Mouse (Mus musculus): Measurements from ENCODE around the gene Map3k13. TPM values are rescaled to one million over a fixed set of nuclear protein-coding genes. Genes with fewer than 3 reads are reported as not detected.
"Not testable (repeated sequence)": the region's sequence is repeated elsewhere in the genome, so short reads cannot be mapped to it uniquely, and the experiment has no call there.

The Map3k13 gene
- polyA plus RNA-seq, 1 experiment from 2014 or later: 5.1 TPM

DNA sequence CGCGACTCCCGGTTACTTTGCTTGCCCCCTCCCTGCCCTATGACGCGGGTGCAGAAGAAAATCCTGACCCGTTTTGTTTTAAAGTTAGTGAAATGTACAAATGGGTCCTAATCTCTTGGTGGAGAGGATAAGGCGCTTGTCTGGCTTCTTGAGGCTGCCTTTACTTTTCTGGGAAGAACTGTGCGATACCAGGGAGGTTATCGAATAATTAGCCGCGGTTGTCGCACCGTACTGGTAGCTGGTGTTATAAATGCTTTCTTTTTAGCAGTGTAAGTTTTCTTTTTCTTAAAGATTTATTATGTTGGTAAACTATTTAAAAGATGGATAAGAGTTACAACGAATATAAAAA is 525 bp downstream of the Map3k13 start:
- WGBS: 2% methylated on average over 14 of the region's 14 CpGs
- Histone ChIP-seq H3K9me3 (ENCODE audit: control insufficient read depth, low read length) (no peaks in the 10 kb centered on the region), H3K9ac (ENCODE audit: low read depth, low read length) (peak overlapping the region; percentile 90), H3K36me3 (ENCODE audit: control insufficient read depth, insufficient read depth, low read length) (peaks cover 4% of the 10 kb centered on the region; the same call in 1 of the 2 replicates), H3K4me3 (ENCODE audit: low read length) (peak overlapping the region; percentile 97), H3K4me1 (ENCODE audit: control insufficient read depth, insufficient read depth, low read depth, low read length) (peaks cover 11% of the 10 kb centered on the region), H3K4me2 (ENCODE audit: low read length) (peak overlapping the region; percentile 83), H3K27me3 (replicated peaks; ENCODE audit: control insufficient read depth, insufficient read depth, low read length) (no peaks in the 10 kb centered on the region), H3K27ac (ENCODE audit: low read depth, low read length) (peak overlapping the region; percentile 91)
- no peak for ATAC-seq

GRCm38 (mm10) chr16:21795071-21795470 is 925 bp downstream of the Map3k13 start:
- H3K4me3 ChIP-seq (ENCODE audit: low read length): peak overlapping the region; percentile 97
- peaks cover 4% of the 10 kb centered on the region; the same call in 1 of the 2 replicates for H3K36me3 ChIP-seq (ENCODE audit: control insufficient read depth, insufficient read depth, low read length)
- peaks cover 11% of the 10 kb centered on the region for H3K4me1 ChIP-seq (ENCODE audit: control insufficient read depth, insufficient read depth, low read depth, low read length)
- H3K27ac ChIP-seq (ENCODE audit: low read depth, low read length): no peak overlapping the region
- no peak for ATAC-seq
- H3K4me2 ChIP-seq (ENCODE audit: low read length): peak overlapping the region; percentile 83
- H3K27me3 ChIP-seq (replicated peaks; ENCODE audit: control insufficient read depth, insufficient read depth, low read length): no peaks in the 10 kb centered on the region
- no peaks in the 10 kb centered on the region for H3K9me3 ChIP-seq (ENCODE audit: control insufficient read depth, low read length)
- WGBS: 18% methylated on average over 5 of the region's 5 CpGs
- peak overlapping the region; percentile 35; the same call in 1 of the 2 replicates for H3K9ac ChIP-seq (ENCODE audit: low read depth, low read length)

DNA sequence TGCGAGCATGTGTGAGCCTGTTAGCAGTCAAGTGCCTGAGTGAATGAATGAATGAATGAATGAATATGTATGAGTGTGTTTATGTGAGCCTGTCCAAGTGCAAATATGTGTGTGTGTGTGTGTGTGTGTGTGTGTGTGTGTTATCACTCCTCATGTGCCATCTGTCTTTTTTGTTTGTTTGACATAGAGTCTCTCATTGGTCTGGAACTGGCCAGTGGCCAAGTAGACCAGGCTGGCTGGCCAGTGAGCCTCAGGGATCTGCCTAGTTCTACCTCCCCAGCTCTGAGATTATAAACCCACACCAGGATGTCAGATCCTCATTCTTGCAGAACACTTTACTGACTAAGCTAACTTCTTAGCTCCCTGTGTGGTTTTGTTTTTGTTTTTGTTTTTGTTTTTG is 10.1 kb downstream of the Map3k13 start:
- no peak overlapping the region for H3K9ac ChIP-seq (ENCODE audit: low read depth, low read length)

GRCm38 (mm10) chr16:21806892-21807291 is 12.7 kb downstream of the Map3k13 start:
- Histone ChIP-seq H3K27me3 (replicated peaks; ENCODE audit: control insufficient read depth, insufficient read depth, low read length) (no peaks in the 10 kb centered on the region), H3K36me3 (ENCODE audit: control insufficient read depth, insufficient read depth, low read length) (peaks cover 11% of the 10 kb centered on the region), H3K9ac (ENCODE audit: low read depth, low read length) (no peak overlapping the region), H3K4me3 (ENCODE audit: low read length) (no peak overlapping the region), H3K4me2 (ENCODE audit: low read length) (no peak overlapping the region), H3K4me1 (ENCODE audit: control insufficient read depth, insufficient read depth, low read depth, low read length) (no peaks in the 10 kb centered on the region), H3K9me3 (ENCODE audit: control insufficient read depth, low read length) (no peaks in the 10 kb centered on the region), H3K27ac (ENCODE audit: low read depth, low read length) (no peak overlapping the region)
- WGBS: 95% methylated on average over 1 of the region's 1 CpGs
- ATAC-seq: no peak

More for the DNA sequence above, 10.1 kb downstream of the Map3k13 start:
- Histone ChIP-seq H3K4me1 (ENCODE audit: control insufficient read depth, insufficient read depth, low read depth, low read length) (no peaks in the 10 kb centered on the region), H3K36me3 (ENCODE audit: control insufficient read depth, insufficient read depth, low read length) (peaks cover 21% of the 10 kb centered on the region), H3K27ac (ENCODE audit: low read depth, low read length) (no peak overlapping the region), H3K27me3 (replicated peaks; ENCODE audit: control insufficient read depth, insufficient read depth, low read length) (no peaks in the 10 kb centered on the region), H3K9me3 (ENCODE audit: control insufficient read depth, low read length) (no peaks in the 10 kb centered on the region), H3K4me3 (ENCODE audit: low read length) (no peak overlapping the region), H3K4me2 (ENCODE audit: low read length) (no peak overlapping the region)
- ATAC-seq: no peak
- 89% methylated on average over 1 of the region's 1 CpGs for WGBS

GRCm38 (mm10) chr16:21807786-21808185 is 13.6 kb downstream of the Map3k13 start:
- not testable (repeated sequence) for H3K27me3 ChIP-seq (replicated peaks; ENCODE audit: control insufficient read depth, insufficient read depth, low read length); H3K4me2 ChIP-seq (ENCODE audit: low read length); ATAC-seq; H3K27ac ChIP-seq (ENCODE audit: low read depth, low read length); H3K4me3 ChIP-seq (ENCODE audit: low read length); H3K4me1 ChIP-seq (ENCODE audit: control insufficient read depth, insufficient read depth, low read depth, low read length); H3K9me3 ChIP-seq (ENCODE audit: control insufficient read depth, low read length); H3K9ac ChIP-seq (ENCODE audit: low read depth, low read length)
- WGBS: 86% methylated on average over 7 of the region's 7 CpGs
- peaks cover 10% of the 10 kb centered on the region for H3K36me3 ChIP-seq (ENCODE audit: control insufficient read depth, insufficient read depth, low read length)

DNA sequence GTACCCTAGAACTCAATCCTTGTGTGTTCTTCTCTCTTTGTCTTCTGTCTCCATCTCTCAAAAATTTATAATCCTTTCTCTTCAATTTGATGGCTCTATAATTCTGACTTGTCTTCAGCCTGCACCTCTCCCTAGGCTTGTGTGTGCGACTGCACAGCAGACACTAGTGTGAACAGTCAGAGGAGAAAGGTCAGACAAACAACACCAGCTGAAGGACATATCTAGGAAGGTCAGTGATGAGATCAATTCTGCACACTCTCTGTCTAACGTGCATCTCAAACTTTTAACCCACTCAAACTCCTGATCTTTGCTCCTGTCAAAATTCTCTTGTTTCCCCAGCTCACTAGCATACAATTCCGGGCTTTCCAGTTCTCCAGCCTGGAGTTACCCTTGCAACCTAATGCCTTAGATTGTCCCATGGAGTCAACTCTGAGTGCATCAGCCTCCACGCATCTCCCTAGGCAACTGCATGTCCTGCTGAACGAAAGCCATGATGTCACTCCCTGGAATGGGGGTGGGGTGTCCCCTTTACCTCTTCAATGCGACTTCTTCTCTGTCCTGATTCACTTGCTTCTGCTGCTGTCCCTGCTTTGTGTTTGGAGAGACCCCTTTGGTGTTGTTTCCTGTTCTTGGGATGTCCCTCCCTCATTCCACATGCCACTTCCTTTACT is 19.2 kb downstream of the Map3k13 start:
- Histone ChIP-seq H3K27ac (ENCODE audit: low read depth, low read length) (no peak overlapping the region), H3K9ac (ENCODE audit: low read depth, low read length) (no peak overlapping the region), H3K4me3 (ENCODE audit: low read length) (no peak overlapping the region), H3K27me3 (replicated peaks; ENCODE audit: control insufficient read depth, insufficient read depth, low read length) (no peaks in the 10 kb centered on the region), H3K9me3 (ENCODE audit: control insufficient read depth, low read length) (no peaks in the 10 kb centered on the region), H3K4me2 (ENCODE audit: low read length) (no peak overlapping the region), H3K4me1 (ENCODE audit: control insufficient read depth, insufficient read depth, low read depth, low read length) (no peaks in the 10 kb centered on the region), H3K36me3 (ENCODE audit: control insufficient read depth, insufficient read depth, low read length) (peaks cover 4% of the 10 kb centered on the region; the same call in 1 of the 2 replicates)
- 66% methylated on average over 6 of the region's 6 CpGs for WGBS
- no peak for ATAC-seq

DNA sequence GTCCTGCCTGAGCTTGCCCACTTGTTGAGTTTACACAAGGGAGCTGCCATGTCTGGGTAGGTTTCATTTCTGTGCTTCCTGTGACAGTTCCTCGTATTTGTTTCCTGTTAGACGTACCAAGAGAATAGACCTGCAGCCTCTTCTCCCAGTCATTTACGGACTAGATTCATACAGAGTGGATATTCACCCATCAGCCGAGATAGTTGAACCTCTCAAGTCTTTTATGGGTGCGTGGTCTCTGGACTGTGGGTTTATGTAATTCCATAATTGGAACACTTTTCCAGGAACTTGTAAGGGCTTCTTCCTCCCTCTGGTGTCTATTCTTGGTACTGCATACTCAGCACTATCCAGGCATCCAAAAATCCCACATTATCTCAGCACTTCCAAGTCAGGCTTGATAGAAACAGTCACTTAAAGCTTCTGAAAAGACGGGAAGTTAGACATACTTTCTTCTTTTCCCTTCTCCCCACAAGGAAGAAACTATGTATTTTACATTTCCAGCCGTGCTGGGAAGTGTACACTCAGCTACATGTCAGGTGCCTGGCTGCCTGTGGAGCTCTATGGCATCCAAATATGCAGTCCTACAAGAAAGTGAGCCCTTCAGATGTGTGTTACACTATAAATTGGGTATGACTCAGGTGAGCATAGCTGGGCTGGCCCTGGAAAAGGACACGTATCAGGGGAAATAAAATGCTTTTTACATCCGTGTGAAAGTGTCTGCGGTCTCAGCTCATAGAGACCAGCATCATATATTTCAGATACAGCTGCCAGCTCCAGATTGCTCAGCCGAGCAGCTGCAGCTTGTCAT is 20.9 kb downstream of the Map3k13 start:
- H3K27ac ChIP-seq (ENCODE audit: low read depth, low read length): 0 out of 2 replicates have a peak overlapping the region, but pooled peaks have one; percentile 2
- no peak overlapping the region for H3K4me3 ChIP-seq (ENCODE audit: low read length)
- H3K27me3 ChIP-seq (replicated peaks; ENCODE audit: control insufficient read depth, insufficient read depth, low read length): no peaks in the 10 kb centered on the region
- no peaks in the 10 kb centered on the region for H3K9me3 ChIP-seq (ENCODE audit: control insufficient read depth, low read length)
- no peak overlapping the region for H3K9ac ChIP-seq (ENCODE audit: low read depth, low read length)
- WGBS: 56% methylated on average over 11 of the region's 11 CpGs
- no peaks in the 10 kb centered on the region; the same call in 1 of the 2 replicates for H3K36me3 ChIP-seq (ENCODE audit: control insufficient read depth, insufficient read depth, low read length)
- peak; percentile 71 for ATAC-seq
- no peaks in the 10 kb centered on the region for H3K4me1 ChIP-seq (ENCODE audit: control insufficient read depth, insufficient read depth, low read depth, low read length)
- no peak overlapping the region; the same call in none of the 2 replicates for H3K4me2 ChIP-seq (ENCODE audit: low read length)

GRCm38 (mm10) chr16:21815669-21816010 is 21.5 kb downstream of the Map3k13 start:
- H3K9me3 ChIP-seq (ENCODE audit: control insufficient read depth, low read length): no peaks in the 10 kb centered on the region
- no peaks in the 10 kb centered on the region for H3K27me3 ChIP-seq (replicated peaks; ENCODE audit: control insufficient read depth, insufficient read depth, low read length)
- no peaks in the 10 kb centered on the region for H3K36me3 ChIP-seq (ENCODE audit: control insufficient read depth, insufficient read depth, low read length)
- H3K4me1 ChIP-seq (ENCODE audit: control insufficient read depth, insufficient read depth, low read depth, low read length): no peaks in the 10 kb centered on the region
- no peak overlapping the region for H3K9ac ChIP-seq (ENCODE audit: low read depth, low read length)
- WGBS: 34% methylated on average over 7 of the region's 7 CpGs
- H3K27ac ChIP-seq (ENCODE audit: low read depth, low read length): 0 out of 2 replicates have a peak overlapping the region, but pooled peaks have one; percentile 2
- ATAC-seq: peak; percentile 64
- H3K4me2 ChIP-seq (ENCODE audit: low read length): peak overlapping the region; percentile 4
- no peak overlapping the region for H3K4me3 ChIP-seq (ENCODE audit: low read length)

DNA sequence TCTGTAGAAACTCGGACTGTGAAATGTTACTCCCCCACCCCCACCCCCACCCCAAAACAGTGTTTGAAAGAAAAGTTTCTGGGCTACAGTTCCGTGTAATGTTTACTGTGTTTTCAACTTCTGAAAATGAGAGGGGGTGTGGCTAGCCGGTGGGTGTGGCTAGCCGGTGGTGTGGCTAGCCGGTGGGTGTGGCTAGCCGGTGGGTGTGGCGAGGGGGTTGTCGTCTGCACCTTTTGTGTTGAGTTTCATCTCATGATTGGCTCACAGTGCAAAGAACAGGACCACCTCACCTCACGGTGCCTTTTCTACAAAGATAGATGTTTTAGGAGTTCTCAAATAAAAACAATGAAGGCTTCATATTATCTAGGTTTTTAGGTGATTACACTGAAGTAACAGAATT is 24.0 kb downstream of the Map3k13 start:
- WGBS: 42% methylated on average over 9 of the region's 9 CpGs

More for the DNA sequence above, 24.0 kb downstream of the Map3k13 start:
- H3K27me3 ChIP-seq (replicated peaks; ENCODE audit: control insufficient read depth, insufficient read depth, low read length): no peaks in the 10 kb centered on the region
- H3K4me1 ChIP-seq (ENCODE audit: control insufficient read depth, insufficient read depth, low read depth, low read length): no peaks in the 10 kb centered on the region
- no peak overlapping the region for H3K27ac ChIP-seq (ENCODE audit: low read depth, low read length)
- no peak overlapping the region for H3K9ac ChIP-seq (ENCODE audit: low read depth, low read length)
- H3K36me3 ChIP-seq (ENCODE audit: control insufficient read depth, insufficient read depth, low read length): no peaks in the 10 kb centered on the region
- no peak overlapping the region for H3K4me2 ChIP-seq (ENCODE audit: low read length)
- ATAC-seq: no peak
- H3K9me3 ChIP-seq (ENCODE audit: control insufficient read depth, low read length): no peaks in the 10 kb centered on the region
- no peak overlapping the region for H3K4me3 ChIP-seq (ENCODE audit: low read length)

Data from hindbrain, embryonic 16.5 days (tissue).